Mouse (Mus musculus) MEL (cell line): ENCODE data around the gene Epb41l1. TPM values are rescaled to one million over a fixed set of nuclear protein-coding genes. Genes with fewer than 3 reads are reported as not detected.

Experiments used
- DNase-seq: peaks from one replicate; pipeline ENCODE4 v3.0.0; 2011; ENCODE audit warnings: low read depth, low spot score
- H3K27ac ChIP-seq: 2 replicates; pipeline ENCODE4 v1.5.1; 2012; ENCODE audit warnings: low read depth, mild to moderate bottlenecking, control low read depth, low read length, moderate library complexity; ENCODE audit not compliant: control insufficient read depth
- H3K27me3 ChIP-seq, 2 experiments: fragments of 150-350 bp in 1 of 2; sonication (generic) in 1 of 2; 2 replicates each; pipeline ENCODE4 v1.6.1; 2012; ENCODE audit warnings: low read length in 2 of 2, mild to moderate bottlenecking in 2 of 2, improper control_type of control experiment in 1 of 2, moderate library complexity in 1 of 2; ENCODE audit not compliant: insufficient read depth in 2 of 2, control insufficient read depth in 1 of 2
- H3K36me3 ChIP-seq, 2 experiments: 2 replicates each; pipeline ENCODE4 v1.6.1; 2012 to 2014; ENCODE audit warnings: low read length in 2 of 2, improper control_type of control experiment in 1 of 2, inconsistent platforms in 1 of 2, mild to moderate bottlenecking in 1 of 2; ENCODE audit not compliant: insufficient read depth in 2 of 2, control insufficient read depth in 1 of 2
- H3K4me1 ChIP-seq, 2 experiments: fragments of 150-350 bp in 1 of 2; sonication (generic) in 1 of 2; 2 replicates each; pipeline ENCODE4 v1.6.1; 2012; ENCODE audit warnings: low read length in 2 of 2, improper control_type of control experiment in 1 of 2, mild to moderate bottlenecking in 1 of 2; ENCODE audit not compliant: insufficient read depth in 2 of 2, control insufficient read depth in 1 of 2
- H3K4me3 ChIP-seq, 2 experiments: fragments of 150-350 bp in 1 of 2; sonication (generic) in 1 of 2; 2 replicates each; pipeline ENCODE4 v1.5.1; 2012; ENCODE audit warnings: low read depth in 2 of 2, low read length in 2 of 2, mild to moderate bottlenecking in 2 of 2, moderate library complexity in 2 of 2, control low read depth in 1 of 2, improper control_type of control experiment in 1 of 2; ENCODE audit not compliant: control insufficient read depth in 1 of 2, insufficient read depth in 1 of 2
- H3K79me2 ChIP-seq: 2 replicates; pipeline ENCODE4 v1.6.1; 2012; ENCODE audit warnings: mild to moderate bottlenecking, low read length, moderate library complexity; ENCODE audit not compliant: control insufficient read depth, poor library complexity, insufficient read depth
- H3K9ac ChIP-seq: 2 replicates; pipeline ENCODE4 v1.6.1; 2012; ENCODE audit warnings: low read depth, mild to moderate bottlenecking, control low read depth, low read length, moderate library complexity; ENCODE audit not compliant: control insufficient read depth, poor library complexity, severe bottlenecking
- H3K9me3 ChIP-seq: fragments of 150-350 bp; sonication (generic); replicated peaks from 2 replicates; pipeline ENCODE4 v1.6.1; 2012; ENCODE audit warnings: mild to moderate bottlenecking, low read length, improper control_type of control experiment, moderate library complexity; ENCODE audit not compliant: insufficient read depth
- CHD2 ChIP-seq: IDR thresholded peaks from 2 replicates; pipeline ENCODE4 v1.6.1; 2011; ENCODE audit warnings: low read length, improper control_type of control experiment
- EP300 ChIP-seq, 2 experiments: IDR thresholded peaks; 2 replicates each; pipeline ENCODE4 v1.6.1; 2011; ENCODE audit warnings: improper control_type of control experiment in 2 of 2, low read length in 2 of 2, low read depth in 1 of 2, mild to moderate bottlenecking in 1 of 2
- ETS1 ChIP-seq: IDR thresholded peaks from 2 replicates; pipeline ENCODE4 v1.6.1; 2012; ENCODE audit warnings: low read depth, mild to moderate bottlenecking, inconsistent platforms, low read length, improper control_type of control experiment, moderate library complexity
- HCFC1 ChIP-seq: IDR thresholded peaks from 2 replicates; pipeline ENCODE4 v1.6.1; 2012; ENCODE audit warnings: low read depth, mild to moderate bottlenecking, inconsistent platforms, low read length, improper control_type of control experiment, moderate library complexity
- KAT2A ChIP-seq: conservative IDR thresholded peaks from 2 replicates; pipeline ENCODE4 v1.6.1; 2012; ENCODE audit warnings: low read depth, low read length, improper control_type of control experiment, inconsistent platforms
- MAFK ChIP-seq: IDR thresholded peaks from 2 replicates; pipeline ENCODE4 v1.6.1; 2011; ENCODE audit warnings: low read depth, mild to moderate bottlenecking, low read length, improper control_type of control experiment, borderline replicate concordance
- MAX ChIP-seq: IDR thresholded peaks from 2 replicates; pipeline ENCODE4 v1.6.1; 2011; ENCODE audit warnings: low read length, improper control_type of control experiment
- MAZ ChIP-seq: IDR thresholded peaks from 2 replicates; pipeline ENCODE4 v1.6.1; 2012; ENCODE audit warnings: low read depth, mild to moderate bottlenecking, inconsistent platforms, low read length, improper control_type of control experiment
- MEF2A ChIP-seq: IDR thresholded peaks from 2 replicates; pipeline ENCODE4 v1.6.1; 2014; ENCODE audit warnings: low read depth, mild to moderate bottlenecking, inconsistent platforms, low read length, improper control_type of control experiment; ENCODE audit not compliant: poor library complexity, insufficient replicate concordance, severe bottlenecking; ENCODE audit errors: extremely low read depth
- NRF1 ChIP-seq: IDR thresholded peaks from 2 replicates; pipeline ENCODE4 v1.6.1; 2014; ENCODE audit warnings: low read depth, mild to moderate bottlenecking, inconsistent platforms, low read length, improper control_type of control experiment, moderate library complexity; ENCODE audit not compliant: poor library complexity, insufficient read depth, severe bottlenecking
- POLR2A ChIP-seq, 2 experiments: IDR thresholded peaks; 2 replicates each; pipeline ENCODE4 v1.6.1; 2011 to 2012; ENCODE audit warnings: low read length in 2 of 2, mild to moderate bottlenecking in 2 of 2, control low read depth in 1 of 2, improper control_type of control experiment in 1 of 2, low read depth in 1 of 2, moderate library complexity in 1 of 2; ENCODE audit not compliant: control insufficient read depth in 1 of 2, insufficient read depth in 1 of 2, poor library complexity in 1 of 2
- POLR2AphosphoS2 ChIP-seq: IDR thresholded peaks from 2 replicates; pipeline ENCODE4 v1.6.1; 2011; ENCODE audit warnings: low read length, improper control_type of control experiment
- POLR2AphosphoS5 ChIP-seq: IDR thresholded peaks from 2 replicates; pipeline ENCODE4 v1.6.1; 2012; ENCODE audit warnings: low read depth, borderline replicate concordance, mild to moderate bottlenecking, inconsistent platforms, low read length, moderate library complexity, mixed read lengths
- SIN3A ChIP-seq: IDR thresholded peaks from 2 replicates; pipeline ENCODE4 v1.6.1; 2012; ENCODE audit warnings: low read length, improper control_type of control experiment, inconsistent platforms
- TBP ChIP-seq: IDR thresholded peaks from 2 replicates; pipeline ENCODE4 v1.8.0; 2011; ENCODE audit warnings: low read depth, low read length, improper control_type of control experiment
- USF1 ChIP-seq: IDR thresholded peaks from 2 replicates; pipeline ENCODE4 v1.6.1; 2014; ENCODE audit warnings: low read depth, mild to moderate bottlenecking, inconsistent platforms, low read length, improper control_type of control experiment, moderate library complexity
- ZKSCAN1 ChIP-seq: IDR thresholded peaks from 2 replicates; pipeline ENCODE4 v1.6.1; 2012; ENCODE audit warnings: low read depth, mild to moderate bottlenecking, inconsistent platforms, low read length, improper control_type of control experiment, moderate library complexity
- ZNF384 ChIP-seq: IDR thresholded peaks from 2 replicates; pipeline ENCODE4 v1.6.1; 2012; ENCODE audit warnings: low read depth, mild to moderate bottlenecking, inconsistent platforms, low read length, improper control_type of control experiment
- polyA plus RNA-seq, 2 experiments: library from polyadenylated mRNA; stranded (reverse) in 1 of 2; unstranded in 1 of 2; fragments of >175 nt in 1 of 2; fragments of >200 nt in 1 of 2; gene quantifications; 2 replicates each; pipeline versions ENCODE4 v1.2.1 to v1.2.4; 2012; ENCODE audit warnings: low replicate concordance in 2 of 2, low read depth in 1 of 2; ENCODE audit not compliant: insufficient read length in 2 of 2, insufficient read depth in 1 of 2, missing spikeins in 1 of 2
- total RNA-seq: library from RNA; depleted of rRNA; stranded (reverse); fragments of 300-350 nt; gene quantifications from 2 replicates; pipeline ENCODE4 v1.2.3, GENCODE M21; 2012

Gene Epb41l1
- total and polyA plus RNA-seq, 3 experiments: 1.5 to 7.3 TPM; not detected in 1

DNA sequence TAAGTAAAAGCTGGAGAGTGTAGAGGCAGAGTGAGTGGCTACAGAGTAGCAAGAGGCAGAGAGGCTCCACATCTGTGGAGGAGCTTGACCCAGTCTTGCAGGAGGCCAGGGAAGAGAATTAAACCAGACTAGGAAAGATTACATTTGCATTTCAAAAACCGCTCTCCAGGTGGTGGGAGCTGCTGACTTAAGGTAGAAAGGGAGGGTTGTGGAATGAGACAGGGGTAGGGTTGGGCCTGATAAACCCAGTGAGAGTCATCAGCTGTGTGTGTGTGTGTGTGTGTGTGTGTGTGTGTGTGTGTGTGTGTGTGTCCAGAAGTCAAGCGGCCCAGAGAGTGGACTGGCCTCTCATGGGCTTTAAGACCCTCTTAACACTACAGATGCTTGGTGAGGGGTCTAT lies 4.9 kb downstream of the Epb41l1 start:
- no peak for DNase-seq
- Histone ChIP-seq H3K36me3 (no peaks in the 10 kb centered on the region), H3K27me3 (peaks cover 6 to 7% of the 10 kb centered on the region in 2 experiments; a peak in 3 of 4 replicates), H3K9me3 (no peaks in the 10 kb centered on the region), H3K9ac (no peak overlapping the region), H3K27ac (no peak overlapping the region), H3K4me3 (no peak overlapping the region), H3K4me1 (no peaks in the 10 kb centered on the region; a peak in 1 of 4 replicates), H3K79me2 (no peaks in the 10 kb centered on the region)
- no peak for TF ChIP-seq MAZ
- no peak for TF ChIP-seq MAFK
- TF ChIP-seq NRF1: no peak
- no peak for TF ChIP-seq USF1
- no peak for TF ChIP-seq TBP
- no peak for TF ChIP-seq POLR2AphosphoS5
- no peak for TF ChIP-seq ZKSCAN1
- no peak for TF ChIP-seq SIN3A

DNA sequence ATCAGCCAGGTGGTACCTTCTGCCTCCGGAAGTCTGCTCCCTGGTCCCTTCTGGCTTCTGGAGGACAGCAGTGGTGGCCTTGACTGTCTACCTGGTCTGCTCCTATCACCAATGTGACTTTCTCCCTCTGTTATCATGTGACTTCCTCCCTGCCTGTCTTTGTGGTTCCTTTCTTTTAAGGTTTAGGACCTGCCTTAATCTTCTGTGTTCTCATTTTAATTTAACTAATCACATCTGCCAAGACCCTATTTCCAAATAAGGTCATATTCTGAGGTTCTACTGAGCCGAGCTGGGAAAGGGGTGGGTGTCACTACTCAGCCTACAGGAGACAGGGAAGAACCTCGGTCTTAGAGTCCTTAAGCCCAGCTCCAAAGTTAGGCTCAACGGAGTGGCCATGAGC lies 5.4 kb downstream of the Epb41l1 start:
- H3K9ac ChIP-seq: no peak overlapping the region
- H3K4me3 ChIP-seq: no peak overlapping the region
- TF ChIP-seq HCFC1 (no peak), EP300 (IDR thresholded peaks at IDR 0.05; ENCODE audit: low read depth in 1 of 2, low read length in 2 of 2) (no peak), POLR2AphosphoS5 (no peak), ETS1 (no peak), CHD2 (no peak), TBP (no peak), ZNF384 (no peak), MEF2A (no peak), ZKSCAN1 (no peak), POLR2A (IDR thresholded peaks at IDR 0.05; ENCODE audit: control insufficient read depth in 1 of 2, insufficient read depth in 1 of 2, low read depth in 1 of 2, low read length in 2 of 2, poor library complexity in 1 of 2) (no peak), POLR2AphosphoS2 (no peak), KAT2A (no peak), MAX (no peak)
- TF ChIP-seq, all 39 proteins: peak for 0
- no peak overlapping the region for H3K27ac ChIP-seq
- H3K4me1 ChIP-seq: no peaks in the 10 kb centered on the region; a peak in 1 of 4 replicates
- peaks cover 6 to 7% of the 10 kb centered on the region in 2 experiments; a peak in 3 of 4 replicates for H3K27me3 ChIP-seq
- H3K9me3 ChIP-seq: no peaks in the 10 kb centered on the region
- no peak for DNase-seq
- H3K79me2 ChIP-seq: no peaks in the 10 kb centered on the region
- H3K36me3 ChIP-seq: no peaks in the 10 kb centered on the region
